Mouse (Mus musculus): ENCODE data around the gene Ccdc177.
"Not testable (repeated sequence)": the region's sequence is repeated elsewhere in the genome, so short reads cannot be mapped to it uniquely, and the experiment has no call there.

Gene Ccdc177

DNA sequence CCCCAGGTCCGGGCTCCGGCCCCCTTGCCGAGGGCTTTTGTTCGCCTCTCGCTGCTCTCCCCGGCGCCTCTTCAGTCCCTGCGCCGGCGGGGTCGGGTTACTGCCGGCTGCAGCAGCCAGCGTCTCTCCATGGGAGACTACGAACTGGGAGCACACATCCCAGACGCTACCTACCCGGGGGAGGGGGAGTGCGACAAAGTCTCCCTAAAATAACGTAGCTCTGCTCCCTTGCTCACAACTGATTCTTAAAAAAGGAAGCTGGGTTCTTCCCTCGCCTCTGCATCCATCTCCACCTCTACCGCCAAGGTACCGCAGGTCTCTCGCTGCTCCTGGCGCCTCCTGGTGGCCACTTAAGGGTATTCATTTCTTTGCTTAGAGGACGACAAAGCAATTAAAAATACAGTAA, at the start of gene Ccdc177:
Gene Ccdc177 (minus strand): TSS at position 292 of the 406 bp plus-strand sequence.
- CTCF ChIA-PET = interaction anchor here (0.7 kb wide), 1 partner anchor 168 kb away, joined by 5 read pairs; no protein-coding TSS in a partner anchor

DNA sequence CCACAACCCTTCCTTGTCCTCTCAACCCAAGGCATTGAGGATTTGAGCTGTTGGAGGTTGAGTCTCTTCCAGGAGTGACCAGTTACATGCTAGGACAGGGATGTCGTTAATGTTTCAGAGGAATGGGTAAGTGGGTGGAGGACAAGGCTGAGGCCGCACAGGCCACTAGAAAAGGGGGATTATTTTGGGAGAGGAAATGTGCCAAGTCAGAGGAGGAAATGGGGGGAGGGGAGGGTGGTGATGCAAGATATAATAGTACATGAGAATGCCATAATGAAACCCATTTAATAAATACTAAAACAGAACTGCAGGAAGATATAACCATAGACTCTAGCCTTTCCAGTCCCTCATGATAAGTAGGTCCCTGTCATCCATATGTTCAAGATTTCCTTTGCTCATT, 49.5 kb upstream of the Ccdc177 start:
- CTCF ChIA-PET = interaction anchor here (0.7 kb wide), 1 partner anchor 86 kb away, joined by 20 read pairs; no protein-coding TSS in a partner anchor

DNA sequence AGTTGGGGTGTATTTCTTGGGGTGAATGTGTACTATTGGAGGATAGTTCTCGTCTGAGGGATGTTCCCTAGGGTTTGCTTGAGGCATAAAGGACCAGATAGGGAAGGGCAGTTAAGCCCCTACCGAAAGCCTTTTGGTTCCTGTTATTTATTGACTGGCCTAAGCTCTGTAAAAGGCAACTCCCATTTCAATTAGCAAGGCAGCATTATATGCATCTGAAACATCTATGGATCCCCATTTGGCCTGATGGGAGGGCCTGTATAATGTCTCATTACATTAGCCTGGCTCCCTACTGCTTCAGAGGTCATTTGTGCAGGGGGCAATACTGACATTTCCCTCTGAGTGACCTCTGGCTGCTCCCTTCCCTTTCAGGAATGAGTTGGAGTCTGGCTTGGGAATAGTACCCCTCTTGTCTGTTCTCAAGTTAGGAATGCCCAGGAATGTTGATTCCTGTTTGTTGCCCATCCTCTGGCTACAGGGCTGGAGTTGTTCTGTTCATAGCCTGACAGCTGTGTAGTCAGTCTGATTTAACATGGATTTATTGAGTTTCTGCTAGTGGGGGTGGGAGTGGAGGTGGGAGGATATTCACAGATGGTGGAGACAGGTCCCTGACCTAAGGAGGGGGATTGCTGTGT, 47.1 kb upstream of the Ccdc177 start:
- CTCF ChIA-PET = interaction anchor here (0.7 kb wide), 1 partner anchor 25 kb away, joined by 3 read pairs; no protein-coding TSS in a partner anchor

DNA sequence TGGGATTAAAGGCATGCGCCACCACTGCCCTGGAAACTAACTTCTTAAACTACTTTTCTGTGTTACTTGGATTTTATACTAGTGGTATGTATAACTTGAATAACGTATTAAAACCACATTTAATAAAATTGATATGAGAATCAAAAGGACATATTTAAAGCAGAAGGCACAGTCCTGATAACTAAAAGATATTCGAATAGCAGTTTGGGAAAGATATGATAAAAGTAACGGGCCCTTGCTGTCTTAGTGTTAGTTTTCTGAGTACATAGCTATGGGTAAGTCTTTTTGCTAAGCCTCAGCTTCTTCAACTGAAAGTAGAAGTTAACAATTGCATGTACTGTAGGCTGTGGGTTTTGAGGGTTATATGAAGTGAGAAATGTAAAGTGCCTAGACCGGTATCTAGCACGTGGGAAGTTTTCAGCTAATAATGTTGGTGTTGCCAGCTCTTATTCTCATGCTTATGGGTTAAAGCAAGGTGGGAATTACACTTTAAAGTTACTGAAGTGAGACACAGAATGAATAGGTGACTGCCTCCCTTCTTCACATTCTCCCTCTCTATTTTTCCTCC, 44.5 kb upstream of the Ccdc177 start:
- CTCF ChIA-PET = no interaction called here

DNA sequence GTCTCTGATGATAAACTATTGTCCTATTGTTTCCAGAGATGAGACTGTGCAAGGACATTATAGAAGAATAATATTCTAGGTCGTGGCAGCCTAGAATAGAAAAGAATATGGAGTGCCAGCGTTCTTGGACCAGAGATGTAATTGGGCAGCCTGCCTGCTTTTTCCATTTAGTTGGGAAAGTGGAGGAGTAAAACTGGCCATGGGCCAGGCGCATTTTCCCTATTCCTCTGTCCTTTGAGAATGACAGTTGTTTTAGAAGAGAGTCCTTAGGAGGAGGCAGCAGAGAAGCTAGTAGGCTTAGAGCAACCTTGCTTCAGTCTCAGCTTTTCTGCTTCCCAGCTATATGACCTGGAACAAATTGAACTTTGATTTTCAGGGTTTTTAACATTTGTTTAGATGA, 43.4 kb upstream of the Ccdc177 start:
- CTCF ChIA-PET = interaction anchor here (0.6 to 1.5 kb wide), 3 partner anchors 14 to 1335 kb away, joined by 3 read pairs; no protein-coding TSS in a partner anchor

DNA sequence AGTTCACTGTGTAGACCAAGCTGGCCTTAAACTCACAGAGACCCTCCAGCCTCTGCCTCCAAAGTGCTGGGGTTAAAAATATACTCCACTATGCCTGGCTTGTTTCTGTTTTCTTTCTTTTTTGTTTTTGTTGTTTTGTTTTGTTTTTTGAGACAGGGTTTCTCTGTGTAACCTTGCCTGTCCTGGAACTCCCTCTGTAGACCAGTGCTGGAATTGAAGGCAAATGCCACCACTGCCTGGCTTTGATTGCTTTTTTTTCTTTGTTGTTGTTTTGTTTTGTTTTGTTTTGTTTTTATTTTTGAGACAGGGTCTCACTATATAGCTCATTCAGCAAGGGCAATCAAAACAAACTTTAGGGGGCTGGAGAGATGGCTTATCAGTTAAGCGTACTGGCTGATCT, 41.0 kb upstream of the Ccdc177 start:
- CTCF ChIA-PET = no interaction called here

DNA sequence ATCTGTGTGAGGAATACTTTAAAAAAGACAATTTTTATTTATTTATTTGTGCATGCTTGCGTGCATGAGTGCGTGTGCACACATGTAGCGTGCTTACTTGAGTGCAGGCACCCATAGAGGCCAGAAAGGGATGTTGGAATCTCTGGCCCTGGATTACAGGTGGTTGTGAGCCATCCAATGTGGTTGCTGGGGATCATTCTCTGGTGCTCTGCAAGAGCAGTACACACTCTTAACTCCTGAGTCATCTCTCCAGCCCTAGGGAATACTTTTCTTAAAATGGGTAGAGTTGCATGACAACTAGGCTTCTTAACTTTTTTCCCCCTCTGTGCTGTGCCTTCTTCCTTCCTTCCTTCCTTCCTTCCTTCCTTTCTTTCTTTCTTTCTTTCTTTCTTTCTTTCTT, 39.7 kb upstream of the Ccdc177 start:
- CTCF ChIA-PET = no interaction called here

DNA sequence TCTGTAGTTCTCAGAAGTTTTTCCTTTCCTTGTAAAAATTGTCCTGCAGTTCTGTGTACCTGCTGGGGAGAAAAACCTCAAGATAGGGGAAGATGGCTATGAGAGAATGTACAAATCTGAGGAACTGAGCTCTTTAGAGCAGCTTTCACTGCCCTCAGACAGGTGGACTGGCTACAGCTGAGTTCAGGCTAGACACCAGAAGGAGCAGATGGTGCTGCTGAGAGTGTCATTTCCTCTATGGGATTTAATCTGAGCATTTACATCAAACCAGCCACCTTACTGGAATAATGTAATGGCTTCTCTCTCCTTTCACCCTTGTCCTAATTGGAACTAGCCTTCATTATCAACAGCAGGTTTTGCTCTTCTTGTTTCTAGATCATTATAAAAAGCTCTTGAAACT, 37.8 kb upstream of the Ccdc177 start:
- CTCF ChIA-PET = interaction anchor here (1.1 kb wide), 1 partner anchor 16 kb away, joined by 3 read pairs; no protein-coding TSS in a partner anchor

DNA sequence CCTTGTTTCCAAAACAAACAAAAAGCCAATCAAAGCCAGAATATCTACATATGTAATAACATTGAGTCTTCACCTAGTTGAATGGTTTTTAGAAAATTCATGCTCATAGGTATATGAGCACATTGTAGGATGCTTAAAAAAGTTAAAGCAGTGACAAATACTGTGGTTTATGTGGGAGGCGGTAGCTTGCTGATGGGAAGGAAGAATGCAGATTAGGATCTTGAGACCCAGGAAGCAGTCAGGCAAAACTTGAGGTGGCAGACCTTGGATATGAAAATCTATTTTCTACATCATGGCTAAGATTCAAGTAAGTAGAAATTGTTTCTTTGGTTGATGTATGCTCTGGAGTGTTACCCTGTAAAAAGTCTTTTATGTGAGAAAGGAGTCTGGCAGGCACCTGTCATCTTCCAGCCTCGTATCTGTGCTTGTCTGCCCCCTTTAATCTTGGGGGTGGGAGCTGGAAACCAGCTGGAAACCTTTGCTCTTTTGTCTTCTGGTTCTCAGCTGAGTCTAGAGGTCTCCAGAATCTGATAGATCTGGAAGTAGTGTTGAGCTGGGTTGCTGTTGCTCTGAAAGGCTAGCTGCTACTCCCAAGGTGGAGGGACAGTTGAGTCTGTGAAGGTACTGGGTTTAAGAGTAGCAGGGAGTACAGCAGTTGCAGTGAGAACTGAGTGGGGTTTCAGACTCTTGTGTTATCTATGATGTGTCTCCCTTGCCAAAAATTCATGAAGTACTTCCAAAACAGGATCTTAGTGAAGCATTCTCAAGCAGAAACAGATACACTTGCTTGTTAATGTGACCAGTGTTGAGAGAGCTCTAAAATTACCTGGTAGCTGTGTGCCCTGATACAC, 34.7 kb upstream of the Ccdc177 start:
- CTCF ChIA-PET = interaction anchor here (0.6 to 0.9 kb wide), 2 partner anchors 18 to 1148 kb away, joined by 3 to 4 read pairs; no protein-coding TSS in a partner anchor

DNA sequence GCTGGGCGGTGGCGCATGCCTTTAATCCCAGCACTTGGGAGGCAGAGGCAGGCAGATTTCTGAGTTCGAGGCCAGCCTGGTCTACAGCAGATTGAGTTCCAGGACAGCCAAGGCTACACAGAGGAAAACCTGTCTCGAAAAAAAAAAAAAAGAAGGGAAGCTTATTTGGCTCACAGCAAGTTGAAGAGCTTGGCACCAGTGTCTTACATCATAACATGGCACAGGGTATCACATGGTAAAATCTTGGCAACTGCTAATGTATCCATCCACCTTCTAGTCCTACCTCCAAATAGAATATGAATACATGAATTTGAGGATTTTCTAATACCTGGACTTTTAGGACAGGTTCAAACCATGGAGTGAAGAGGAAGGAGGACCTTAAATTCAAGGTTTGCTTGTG, 34.0 kb upstream of the Ccdc177 start:
- CTCF ChIA-PET = interaction anchor here (0.6 to 0.9 kb wide), 2 partner anchors 19 to 1147 kb away, joined by 3 to 4 read pairs; no protein-coding TSS in a partner anchor

DNA sequence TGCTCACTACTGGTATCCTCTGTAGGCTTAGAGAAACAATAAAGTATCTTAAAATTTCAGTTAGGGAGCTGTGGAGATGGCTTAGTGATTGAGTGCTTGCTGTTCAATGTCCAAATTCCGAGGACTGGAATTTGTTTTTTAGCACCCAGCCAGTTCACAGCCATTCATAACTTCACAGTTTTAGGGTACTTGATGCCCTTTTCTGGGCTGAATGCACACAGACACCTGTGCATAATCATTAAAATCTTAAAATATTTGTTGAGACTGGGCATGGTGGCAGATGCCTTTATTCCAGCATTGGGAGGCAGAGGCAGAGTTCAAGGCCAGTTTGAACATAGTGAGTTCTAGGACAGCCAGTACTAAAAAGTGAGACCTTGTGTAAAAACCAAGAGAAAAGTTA, 33.0 kb upstream of the Ccdc177 start:
- CTCF ChIA-PET = no interaction called here

DNA sequence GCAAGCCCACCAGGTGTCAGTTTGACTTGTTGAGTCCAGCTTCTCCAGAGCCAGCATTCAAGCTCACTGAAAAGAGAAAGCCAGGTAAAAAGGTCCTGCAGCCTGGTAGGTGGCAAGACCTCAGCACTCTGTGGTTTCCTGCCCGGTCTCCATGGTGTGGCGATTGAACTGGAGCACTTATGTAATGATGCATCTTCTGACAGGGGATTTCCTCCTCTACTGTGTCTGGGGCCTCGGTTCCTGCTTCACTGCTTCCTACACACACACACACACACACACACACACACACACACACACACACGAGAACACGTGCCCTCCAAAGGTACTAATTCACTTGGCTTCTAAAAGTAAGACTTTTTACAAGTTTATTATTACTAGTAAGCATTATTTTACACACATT, 32.4 kb upstream of the Ccdc177 start:
- CTCF ChIA-PET = interaction anchor here (0.7 kb wide), 1 partner anchor 12 kb away, joined by 3 read pairs; no protein-coding TSS in a partner anchor

DNA sequence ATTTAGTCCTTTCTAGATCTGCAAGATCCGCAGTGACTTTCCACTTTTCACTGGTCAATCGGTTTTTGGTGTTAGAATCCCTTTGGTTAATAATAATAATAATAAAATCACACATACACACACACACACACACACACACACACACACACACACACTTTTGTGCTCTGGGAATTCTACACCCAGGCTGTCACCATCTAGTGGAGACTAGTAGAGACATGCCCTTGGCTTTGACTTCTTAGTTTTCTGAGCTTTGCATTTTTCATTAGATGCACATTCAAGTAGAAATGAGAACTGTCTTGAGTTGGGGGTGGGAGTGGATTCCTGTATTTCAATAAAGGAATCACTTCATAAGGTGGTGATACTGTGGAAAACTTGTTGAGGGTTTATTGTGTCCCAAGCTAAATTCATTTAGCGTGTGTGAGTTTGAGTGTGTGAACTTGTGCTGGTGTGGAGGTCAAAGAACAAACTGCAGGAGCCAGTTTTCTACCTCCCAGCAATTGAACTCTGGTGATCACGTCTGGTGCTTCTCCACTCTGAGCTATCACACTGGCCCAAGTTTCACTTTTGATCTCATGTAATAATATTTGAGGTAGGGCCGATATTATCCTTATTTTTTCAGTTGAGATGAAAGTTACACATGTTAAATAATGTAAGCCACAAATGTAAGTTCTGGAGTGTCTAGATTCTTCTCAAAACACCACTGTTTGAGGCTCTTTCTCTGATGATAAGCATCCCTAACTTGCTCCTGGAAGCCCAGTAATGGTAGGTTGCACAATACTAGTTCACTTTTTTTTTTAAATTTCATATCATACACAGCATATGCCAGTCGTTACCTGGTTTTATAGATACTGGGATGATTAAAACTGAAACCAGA, 31.3 kb upstream of the Ccdc177 start:
- CTCF ChIA-PET = interaction anchor here (0.6 to 0.8 kb wide), 2 partner anchors 40 to 44 kb away, joined by 3 read pairs; no protein-coding TSS in a partner anchor

DNA sequence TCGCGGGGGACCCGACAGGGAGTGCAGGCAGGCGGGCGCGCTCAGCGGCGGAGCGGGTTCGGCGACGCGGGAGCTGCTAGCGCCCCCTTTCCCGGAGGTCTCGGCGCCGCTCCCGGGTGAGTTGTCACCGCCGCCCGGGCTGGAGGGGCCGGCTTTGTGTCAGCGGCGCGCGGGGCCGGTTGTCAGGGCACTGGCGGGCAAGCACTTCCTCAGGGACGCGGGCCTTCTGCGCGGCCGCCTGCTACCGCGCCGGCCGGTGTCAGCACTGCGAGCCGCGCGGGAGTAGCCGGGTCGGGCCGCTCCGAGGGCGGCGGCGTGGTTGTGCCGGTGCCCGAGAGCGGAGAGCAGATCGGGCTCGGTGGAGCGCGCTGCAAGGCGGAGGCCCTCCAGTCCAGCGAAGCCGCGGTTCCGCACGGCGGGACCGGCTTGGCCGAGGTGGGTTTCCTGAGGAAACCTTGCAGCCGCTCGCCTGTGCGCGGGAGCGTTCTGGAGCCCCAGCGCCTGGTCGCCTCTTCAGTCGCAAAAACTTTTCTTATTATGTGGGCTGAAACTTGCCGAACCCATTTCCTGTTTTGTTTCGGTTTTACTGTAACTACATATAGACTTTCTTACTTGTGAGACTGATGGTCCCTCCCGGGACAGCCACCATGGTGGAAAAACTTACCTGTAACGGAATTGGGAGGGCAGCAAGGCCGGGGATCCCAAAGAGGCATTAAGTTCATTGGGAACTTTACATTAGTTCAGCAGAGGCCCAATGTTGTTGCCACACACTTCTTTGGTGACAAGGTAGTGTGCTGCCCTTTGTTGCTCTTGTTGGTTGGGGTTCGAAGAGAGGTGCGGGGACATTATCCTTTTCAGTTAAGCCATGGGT, 30.4 kb upstream of the Ccdc177 start:
- CTCF ChIA-PET = interaction anchor here (0.6 to 0.8 kb wide), 2 partner anchors 39 to 45 kb away, joined by 3 read pairs; no protein-coding TSS in a partner anchor

DNA sequence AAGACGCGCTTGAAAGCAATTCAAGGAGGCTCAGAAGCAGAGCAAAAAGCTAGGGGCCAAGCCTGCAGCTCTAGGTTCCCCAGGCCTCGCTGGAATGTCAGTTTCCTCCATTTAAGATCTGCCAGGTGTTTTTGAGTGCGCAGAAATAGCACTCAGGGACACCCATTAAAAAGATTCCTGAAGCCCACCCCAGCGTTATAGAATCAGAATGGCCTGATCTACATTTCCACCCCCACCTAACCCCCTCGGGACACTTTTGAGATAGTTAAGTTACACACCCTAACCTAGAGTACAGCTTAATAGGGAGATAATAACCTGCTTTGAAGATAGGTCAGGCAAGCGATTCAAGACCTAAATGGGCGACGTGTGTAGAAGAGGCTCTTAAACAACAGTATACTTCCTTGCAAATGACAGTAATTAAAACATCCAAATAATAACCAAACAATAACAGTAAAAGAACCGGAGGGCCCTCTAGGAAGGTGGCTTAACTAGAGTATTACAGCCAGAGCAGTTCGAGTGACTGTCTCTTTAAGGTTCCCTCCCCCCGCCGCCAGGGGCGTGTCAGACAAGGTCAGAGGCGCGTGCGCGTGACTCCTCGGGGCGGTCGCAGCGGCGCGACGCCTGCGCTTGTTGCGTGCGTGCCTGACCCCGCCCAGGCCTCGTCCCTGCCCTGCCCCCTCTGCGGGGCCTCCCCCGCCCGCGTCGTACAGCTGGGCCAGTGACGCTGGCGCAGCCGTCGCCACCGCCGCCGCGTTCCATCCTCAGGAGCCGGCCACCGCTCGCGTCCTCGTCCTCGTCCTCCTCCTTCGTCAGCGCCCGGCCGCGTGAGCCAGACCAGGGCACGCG, 29.6 kb upstream of the Ccdc177 start, which contains the start of gene Susd6:
Gene Susd6 (plus strand): TSS at position 662 of the 846 bp plus-strand sequence.
- CTCF ChIA-PET = no interaction called here

DNA sequence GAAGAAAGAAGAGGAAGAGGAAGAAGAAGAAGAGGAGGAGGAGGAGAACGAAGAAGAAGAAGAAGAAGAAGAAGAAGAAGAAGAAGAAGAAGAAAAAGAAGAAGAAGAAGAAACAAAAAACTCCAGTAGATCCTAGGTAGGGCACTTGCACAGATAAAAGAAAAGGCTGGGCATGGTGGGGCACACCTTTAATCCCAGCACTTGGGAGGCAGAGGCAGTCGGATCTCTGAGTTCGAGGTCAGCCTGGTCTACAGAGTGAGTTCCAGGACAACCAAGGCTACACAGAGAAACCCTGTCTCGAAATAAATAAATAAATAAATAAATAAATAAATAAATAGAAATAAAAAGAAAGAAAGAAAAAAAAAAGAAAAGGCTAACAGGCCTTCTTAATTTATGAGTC, 28.8 kb upstream of the Ccdc177 start:
- CTCF ChIA-PET = not testable (repeated sequence)

DNA sequence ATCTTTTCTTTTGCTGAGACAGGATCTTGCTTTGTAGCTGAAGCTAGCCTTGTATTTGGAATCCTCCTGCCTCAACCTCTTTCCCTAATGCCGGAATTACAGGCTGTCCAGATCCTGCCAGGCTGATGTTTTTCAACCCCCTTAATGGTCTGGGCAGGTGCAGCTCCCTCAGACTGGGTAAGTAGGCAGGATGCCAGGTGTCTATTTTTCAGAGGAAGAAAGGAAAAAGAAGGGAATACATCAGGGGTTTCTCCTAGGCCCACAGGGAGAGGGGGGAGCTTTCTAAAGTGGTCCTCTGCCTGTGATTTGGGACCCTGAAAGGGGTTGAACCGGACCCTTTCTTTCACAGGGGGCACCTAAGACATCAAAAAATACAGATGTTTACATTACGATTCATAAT, 27.7 kb upstream of the Ccdc177 start:
- CTCF ChIA-PET = interaction anchor here (0.5 to 0.6 kb wide), 2 partner anchors 19 to 1878 kb away, joined by 3 to 4 read pairs; no protein-coding TSS in a partner anchor

DNA sequence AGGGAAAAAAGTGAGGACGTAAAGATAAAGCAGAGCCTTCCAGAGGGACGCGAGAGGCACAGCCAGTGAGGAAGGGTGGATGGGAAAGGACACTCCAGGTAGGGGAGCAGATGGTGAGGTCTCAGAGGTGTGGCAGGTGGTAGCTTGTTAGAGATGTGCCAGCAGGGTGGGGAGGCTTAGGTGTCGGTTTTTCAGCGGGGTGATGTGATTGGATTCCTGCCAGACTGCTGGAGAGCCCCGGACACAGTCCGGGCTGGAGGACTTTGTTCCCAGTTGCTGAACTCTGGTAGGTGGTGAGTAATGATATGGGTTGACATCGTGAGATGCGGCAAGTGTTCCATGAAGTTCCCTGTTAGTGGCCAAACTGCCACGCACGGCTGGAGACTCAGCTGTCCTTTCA, 27.1 kb upstream of the Ccdc177 start:
- CTCF ChIA-PET = interaction anchor here (0.7 kb wide), 1 partner anchor 38 kb away, joined by 3 read pairs; no protein-coding TSS in a partner anchor

DNA sequence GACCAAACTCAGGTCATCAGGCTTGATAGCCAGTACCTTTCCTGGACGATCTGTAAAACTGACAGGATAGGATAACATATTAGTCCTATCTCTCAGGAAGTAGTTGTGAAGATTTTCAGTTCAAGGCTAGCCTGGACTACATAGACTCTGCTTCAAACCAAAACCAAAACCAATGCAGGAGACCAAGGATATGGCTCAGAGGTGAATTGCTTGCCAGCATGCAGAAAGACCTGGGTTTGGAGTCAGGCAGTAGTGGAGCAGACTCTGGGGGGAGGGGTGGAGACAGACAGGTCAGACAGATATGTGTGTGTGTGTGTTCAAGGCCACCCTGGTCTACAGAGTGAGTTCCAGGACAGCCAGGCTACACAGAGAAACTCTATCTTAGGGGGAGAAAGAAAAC, 26.1 kb upstream of the Ccdc177 start:
- CTCF ChIA-PET = no interaction called here
